Mouse (Mus musculus) heart, postnatal 25 days (tissue): ENCODE data around the gene Inava. TPM values are rescaled to one million over a fixed set of nuclear protein-coding genes. Genes with fewer than 3 reads are reported as not detected.

Experiments
- DNase-seq: peaks from one replicate; pipeline ENCODE4 v3.0.0; 2022; ENCODE audit warnings: low spot score
- intact Hi-C: fragments of 180-260 bp; cut with DNase I; formaldehyde crosslinking; loops from one replicate; pipeline ENCODE4 v1.15.1; 2025
- total RNA-seq, 2 experiments: library from RNA; stranded (reverse); gene quantifications; 2 replicates each; pipeline ENCODE4 v1.2.3; 2021

Gene Inava
- total RNA-seq, 2 experiments from 2014 or later, result not detected

DNA sequence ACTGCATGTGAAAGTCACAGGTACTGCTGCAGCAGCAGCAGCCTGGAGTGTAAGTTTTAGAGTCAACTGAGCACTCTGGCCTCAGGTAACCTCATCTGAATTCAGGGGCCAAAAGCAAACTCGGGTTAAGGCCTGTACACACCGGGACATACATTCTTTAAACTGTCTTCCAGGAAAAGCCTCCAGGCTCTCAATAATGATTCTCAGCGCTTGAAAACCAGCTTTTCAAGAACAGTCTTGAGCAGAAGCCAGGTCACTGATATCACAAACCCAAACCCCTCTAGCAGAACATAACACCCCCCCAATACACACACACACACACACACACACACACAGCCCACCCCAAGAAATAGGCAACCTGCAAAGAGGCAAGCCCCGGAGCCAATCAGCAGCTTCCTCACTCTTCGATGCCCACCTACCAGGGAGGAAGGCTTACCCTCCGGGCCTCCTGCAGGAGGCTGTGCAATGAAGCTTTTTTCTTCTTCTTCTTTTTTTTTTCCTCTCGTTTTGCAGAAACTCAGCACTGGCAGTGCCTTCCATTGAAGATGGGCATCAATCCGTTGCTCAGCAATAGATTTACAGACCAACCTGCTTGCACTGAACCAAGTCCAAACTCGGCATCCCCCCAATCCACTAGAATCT, 1.7 kb downstream of the Inava start:
- DNase-seq, result no peak
- intact Hi-C loops, result no loop called here

DNA sequence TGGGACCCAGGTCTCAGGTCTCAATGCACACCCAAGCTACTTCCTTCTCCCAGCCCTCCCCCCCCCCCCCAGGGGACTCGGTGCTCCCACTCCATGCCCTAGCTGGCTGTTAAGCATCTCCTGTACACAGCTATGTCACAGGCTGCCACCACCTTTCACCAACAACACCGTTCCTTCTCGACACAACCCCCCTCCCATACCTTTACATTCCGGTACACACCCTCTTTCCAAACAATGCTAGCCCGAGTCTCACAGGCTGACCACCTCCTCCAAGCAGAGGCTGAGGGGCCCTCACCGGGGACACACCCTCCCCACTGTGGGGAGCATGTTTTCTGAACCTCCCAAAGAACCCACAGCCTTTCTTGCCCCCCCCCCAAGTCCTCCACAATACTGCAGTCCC, 2.5 kb downstream of the Inava start:
- no peak for DNase-seq
- intact Hi-C loops, result no loop called here

DNA sequence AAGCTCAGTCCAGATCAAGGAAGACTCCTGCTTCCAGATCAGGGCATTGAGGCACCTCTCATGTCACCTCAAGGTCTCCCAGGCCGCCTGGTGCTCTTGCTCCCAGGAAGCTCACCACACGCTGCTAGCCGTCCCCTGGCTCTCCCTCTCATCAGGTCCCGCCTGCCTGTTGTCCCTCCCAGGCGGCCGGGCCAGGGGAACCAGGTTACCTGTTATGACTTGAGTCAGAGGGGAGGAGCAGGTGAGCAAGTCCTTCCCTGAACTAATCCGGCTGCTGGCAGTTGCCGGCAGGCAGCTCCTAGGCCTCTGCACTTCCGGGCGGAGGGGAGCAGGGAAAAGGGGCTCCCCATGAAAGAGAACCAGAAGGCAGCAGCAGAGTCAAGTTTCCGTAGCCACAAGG, 3.9 kb downstream of the Inava start:
- intact Hi-C loops, result no loop called here
- DNase-seq, result no peak

DNA sequence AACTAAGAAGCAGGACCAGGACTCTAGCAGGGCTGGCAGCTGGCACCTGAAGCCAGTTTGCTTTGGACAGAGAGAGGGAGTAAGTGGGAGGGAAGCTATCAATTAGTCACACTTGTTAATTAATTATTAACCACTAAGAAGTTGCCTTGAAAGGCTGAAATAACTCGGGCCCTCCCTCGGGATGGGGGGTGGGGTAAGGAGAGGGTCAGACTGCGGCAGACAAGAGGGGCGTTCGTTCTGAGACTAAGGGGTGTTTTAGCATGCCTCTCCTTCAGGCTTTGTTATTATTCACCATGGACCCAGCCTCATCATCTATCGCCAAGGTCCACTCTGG, 5.1 kb downstream of the Inava start:
- no peak for DNase-seq
- intact Hi-C loops, result no loop called here

DNA sequence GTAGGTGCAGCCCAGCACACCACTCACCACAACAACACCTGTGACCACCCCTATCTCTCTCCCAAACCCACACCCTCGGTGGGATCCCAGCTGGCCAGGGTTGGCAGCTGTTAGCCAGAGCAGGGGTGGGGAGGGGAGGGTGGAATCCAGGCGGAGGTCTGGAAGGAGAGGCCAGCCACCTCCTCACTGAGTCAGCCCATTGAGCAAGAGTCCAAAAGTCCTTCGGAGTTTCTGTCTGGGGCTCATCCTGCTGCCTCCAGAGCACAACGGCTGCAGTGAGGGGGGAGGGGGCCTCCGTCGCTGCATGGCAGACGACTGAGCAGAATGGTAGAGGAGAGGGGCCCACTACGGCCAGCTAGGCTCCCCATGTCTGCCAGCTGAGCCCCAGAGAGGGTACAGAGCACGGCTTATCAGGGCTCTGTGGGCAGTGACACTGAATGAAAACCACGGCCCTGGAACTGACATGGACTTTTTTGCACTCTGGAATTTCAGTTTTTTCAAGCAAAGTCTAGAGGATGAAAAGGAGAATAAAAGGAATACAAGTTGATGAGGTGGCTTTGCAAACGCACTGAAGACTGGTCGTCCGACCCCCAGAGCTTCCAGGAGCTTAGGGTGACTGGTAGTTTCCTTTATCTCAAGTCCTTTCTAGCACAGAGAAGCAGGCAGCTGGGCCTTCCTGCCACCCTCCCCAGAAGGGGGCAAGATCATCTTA, 5.6 kb downstream of the Inava start:
- intact Hi-C loops, result no loop called here
- no peak for DNase-seq

DNA sequence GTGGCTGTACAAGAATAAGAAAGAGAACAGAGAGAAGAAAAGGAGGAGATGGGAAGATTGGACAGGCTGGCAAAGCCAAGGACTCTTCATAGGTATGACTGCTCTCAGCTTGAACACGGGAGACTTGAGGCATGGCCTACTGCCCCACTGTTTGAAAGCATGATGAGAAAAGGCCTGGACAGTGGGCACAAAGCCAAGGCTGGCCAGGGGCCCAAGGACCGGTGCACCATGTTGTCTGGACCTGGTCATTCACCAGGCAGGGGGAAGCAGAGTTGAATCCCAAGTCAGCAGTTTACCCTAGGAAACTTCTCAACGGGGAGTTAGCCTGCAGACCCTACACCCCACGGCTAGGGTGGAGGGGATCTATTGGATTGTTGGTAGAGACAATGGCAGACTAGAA, 6.2 kb downstream of the Inava start:
- intact Hi-C loops, result no loop called here
- no peak for DNase-seq

DNA sequence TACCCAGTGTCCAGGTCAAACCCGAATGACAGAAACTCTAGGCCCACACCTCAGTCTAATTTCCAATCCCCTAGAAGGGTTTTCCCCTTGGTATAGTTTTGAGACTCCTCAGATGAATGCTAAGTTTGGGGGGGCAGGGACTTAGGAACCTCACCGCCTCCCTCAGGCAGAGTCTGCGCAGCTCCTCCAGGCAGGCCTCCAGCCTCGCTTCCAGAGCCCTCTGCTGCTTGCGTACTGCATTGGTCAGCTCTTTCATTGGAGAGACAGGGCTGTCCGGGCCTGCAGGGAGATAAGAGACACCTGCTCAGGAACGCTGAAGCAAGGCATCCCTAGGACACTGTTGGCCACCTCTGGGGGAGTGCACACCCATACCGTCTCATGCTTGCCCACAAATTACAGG, 7.4 kb downstream of the Inava start:
- no peak for DNase-seq
- intact Hi-C loops, result no loop called here

DNA sequence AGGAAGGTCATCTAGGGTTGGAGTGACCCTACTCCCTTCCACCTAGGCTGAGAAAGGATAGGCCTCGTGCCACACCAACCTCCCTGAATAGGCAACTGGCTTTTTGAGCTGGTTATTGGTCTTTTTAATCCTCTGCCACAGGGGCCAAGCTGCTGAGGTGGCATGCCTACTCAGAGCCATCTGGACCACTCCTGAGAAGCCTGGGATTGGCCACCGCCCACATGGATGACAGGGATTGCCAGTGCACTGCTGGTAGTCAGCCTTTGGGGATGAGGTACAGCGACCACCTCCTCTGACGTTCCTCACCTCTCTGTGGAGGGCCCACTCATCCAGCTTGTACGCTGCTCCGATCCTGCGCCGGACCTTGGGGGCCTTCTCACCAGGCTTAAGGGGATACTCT, 8.2 kb downstream of the Inava start:
- DNase-seq, result no peak
- intact Hi-C loops, result no loop called here

DNA sequence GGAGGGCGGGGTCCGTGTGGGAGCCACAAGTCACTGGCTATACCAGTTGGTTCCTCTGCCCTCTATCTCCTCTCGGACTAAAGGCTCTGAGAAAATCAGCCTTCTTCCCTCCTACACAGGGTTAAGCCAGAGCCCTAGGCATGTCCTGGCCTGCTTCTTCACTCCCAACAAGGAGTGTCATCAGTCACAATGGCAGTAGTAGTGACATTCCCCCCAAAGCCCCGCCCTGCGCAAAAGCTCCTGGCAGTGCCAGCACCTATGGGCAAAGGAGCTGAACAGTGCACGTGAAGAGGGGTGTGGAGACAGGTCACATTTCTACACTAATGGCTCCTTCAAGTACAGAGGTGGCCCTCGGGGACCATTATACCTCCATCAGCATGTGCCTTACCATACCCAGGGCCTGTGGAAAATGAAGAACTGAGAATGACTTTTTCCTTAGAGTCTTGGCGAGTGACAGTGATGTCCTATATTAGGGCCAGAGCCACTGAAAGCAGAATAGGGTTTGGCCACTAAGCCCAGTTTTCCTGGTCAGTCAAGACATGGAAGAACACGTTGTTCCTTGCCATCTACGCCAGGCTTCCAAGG, 10.2 kb downstream of the Inava start:
- no peak for DNase-seq

DNA sequence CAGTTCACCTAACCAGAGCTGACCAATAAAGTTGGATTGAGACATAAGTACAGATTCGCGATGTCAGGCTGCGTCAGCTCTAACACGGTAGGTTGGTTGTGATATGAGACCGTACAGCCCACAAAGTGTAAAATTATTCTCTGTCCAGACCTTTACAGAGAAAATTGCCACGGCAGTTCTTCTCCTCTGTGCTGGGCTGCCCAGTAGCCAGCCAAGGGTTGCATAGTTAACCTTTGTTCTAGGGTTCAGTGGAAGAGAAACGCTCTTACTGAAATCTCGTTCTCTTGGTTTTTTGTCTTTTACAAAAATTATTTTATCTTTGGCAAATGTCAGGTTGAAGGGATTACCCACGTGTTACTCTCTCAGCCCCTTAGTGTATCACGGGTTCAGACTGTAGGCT, 11.7 kb downstream of the Inava start:
- DNase-seq, result no peak
- intact Hi-C loops, result no loop called here

More for the DNA sequence above, 10.2 kb downstream of the Inava start:
- intact Hi-C loops, result no loop called here

DNA sequence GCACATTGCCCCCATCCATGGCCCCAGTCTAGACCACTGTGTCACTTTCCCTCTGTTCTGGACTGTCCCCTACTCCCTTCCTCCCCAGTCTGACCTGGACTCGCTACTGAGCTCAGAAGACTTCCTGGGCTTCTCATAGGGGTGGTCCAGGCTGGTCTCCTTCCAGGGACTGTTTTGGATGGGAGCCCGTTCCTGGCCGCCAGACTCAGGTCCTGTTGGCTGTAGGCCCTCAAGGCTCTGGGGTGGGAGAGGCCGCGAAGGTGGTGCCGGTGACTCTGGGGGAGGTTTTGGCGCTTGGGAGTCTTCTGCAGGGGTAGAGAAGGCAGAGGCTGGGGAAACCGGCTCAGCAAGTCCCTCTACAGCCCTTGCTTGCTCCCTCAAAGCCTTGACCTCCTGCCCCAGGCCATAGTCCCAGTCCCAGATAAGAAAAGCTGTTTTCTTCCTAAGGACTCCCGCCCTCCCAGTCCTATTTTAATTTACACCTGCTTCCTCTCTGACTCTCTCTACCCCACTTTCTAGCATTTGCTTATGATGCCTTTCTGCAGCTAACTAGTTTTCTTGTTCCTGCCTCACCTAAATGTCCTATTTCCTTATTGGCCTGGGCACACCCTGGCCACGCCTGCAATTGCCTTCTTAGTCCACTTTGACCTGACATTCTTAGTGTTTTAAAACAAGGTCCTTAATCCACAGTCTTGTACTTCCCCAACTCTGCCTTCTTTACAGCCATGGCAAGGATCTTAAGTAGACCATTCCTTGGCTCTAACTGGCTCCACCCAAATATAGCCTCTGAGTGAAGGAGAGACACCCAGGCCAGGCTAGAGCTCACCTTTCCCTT, 13.8 kb downstream of the Inava start:
- DNase-seq, result no peak
- intact Hi-C loops, result no loop called here

DNA sequence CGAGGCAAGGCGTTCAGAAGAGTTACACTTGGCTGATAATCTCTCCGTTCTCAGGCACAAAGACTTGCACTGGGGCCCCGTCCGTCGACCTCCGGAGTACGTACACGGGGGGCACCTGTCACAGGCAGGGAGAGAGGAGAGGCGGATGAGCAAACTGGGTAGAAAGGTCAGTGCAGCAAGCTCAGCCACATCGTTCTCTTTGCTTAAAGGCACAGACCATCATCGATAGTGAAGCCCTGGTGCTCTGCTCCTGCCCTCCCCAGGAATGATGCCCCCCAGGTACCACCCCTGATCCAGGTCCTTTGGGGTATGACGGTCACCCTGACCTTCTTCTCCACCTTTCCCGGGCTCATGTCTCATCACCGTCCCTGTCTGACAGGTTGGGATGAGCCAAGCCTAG, 19.8 kb downstream of the Inava start:
- DNase-seq, result no peak
- intact Hi-C loops, result loop anchor here (5.0 kb wide), 1 partner anchor 162 kb away; the partner anchor contains the start of genes Ascl5 and Cacna1s

DNA sequence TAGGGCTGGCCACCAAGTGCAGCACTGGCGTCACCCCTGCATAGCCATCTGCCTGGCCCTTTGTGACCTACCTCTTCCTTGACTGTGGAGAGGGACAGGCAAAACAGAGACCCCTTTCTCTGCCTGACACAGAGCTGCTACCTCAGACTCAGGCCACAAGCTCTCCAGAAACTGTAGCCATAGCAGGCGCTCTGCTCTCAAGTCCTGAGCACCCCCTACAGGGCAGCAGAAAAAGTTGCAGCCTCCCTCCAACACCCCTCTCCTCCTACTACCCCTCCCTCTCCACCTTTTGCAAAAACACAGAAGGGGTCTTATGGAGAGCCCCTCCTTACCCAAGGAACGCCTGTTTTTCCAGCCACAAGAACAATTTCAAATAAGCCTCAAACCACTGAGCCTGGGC, 21.3 kb downstream of the Inava start, which contains the start of gene Mroh3:
Gene Mroh3, minus strand, starts transcription at position 26 of the 400 bp plus-strand sequence.
- intact Hi-C loops, result loop anchor here (2.0 to 5.0 kb wide), 2 partner anchors 42 to 161 kb away; partner anchors contain the start of genes Ascl5 and Cacna1s
- DNase-seq, result no peak

DNA sequence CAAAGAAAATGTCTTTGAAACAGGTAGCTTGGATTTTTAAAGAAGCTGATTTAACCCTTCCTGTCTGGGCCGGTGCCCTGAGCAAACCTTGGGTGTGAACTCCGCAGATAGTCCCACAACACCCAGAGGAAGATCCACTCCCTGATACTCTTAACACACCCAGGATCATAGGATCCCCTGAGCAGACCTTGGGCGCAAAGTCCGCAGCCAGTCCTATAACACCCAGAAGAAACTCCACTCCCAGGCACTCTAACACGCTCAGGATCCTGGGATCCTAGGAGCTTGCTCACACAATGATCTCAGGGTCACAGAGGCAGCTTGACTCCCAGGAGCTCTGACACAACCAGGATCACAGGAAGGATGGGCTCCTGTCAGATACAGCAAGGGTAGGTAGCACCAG, 44.0 kb downstream of the Inava start:
- no peak for DNase-seq
- intact Hi-C loops, result no loop called here

DNA sequence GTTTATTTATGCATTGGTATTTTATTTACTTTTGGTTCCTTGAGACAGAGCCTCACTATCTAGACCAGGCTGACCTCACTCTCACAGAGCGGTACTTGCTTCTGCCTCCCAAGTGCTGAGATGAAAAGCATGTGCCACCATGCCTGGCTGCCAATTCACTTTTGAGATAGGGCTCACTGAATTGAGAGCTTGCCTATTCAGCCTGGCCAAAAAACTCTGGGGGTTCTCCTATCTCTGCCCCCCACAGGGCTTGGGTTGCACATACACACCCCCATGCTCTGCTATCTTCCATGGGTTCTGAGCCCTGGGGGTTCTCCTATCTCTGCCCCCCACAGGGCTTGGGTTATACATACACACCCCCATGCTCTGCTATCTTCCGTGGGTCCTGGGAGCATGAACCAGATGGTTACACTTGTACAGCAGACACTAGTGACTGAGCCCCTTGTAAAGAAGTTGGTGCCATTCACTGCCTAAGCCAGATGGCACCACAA, 54.5 kb downstream of the Inava start:
- no peak for DNase-seq
- intact Hi-C loops, result no loop called here

DNA sequence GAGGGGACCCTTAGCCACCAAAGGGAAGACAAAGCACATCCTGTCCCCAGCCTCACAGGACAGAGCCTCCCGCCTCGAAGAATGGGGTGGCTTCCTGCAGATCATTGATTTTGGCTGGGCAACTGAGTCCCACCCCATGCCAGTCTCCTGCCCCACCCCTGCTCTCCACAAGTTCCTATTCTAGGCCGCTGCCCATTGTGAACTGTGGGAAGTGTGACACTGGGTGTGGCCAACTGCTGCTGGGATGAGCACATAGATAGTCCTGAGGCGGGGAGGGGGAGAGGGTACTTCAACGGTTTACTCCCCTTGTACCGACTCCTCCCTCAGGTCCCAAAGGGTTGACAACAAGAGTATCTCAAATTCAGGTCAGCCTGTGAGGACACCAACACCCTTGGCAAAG, 55.3 kb downstream of the Inava start:
- no peak for DNase-seq

DNA sequence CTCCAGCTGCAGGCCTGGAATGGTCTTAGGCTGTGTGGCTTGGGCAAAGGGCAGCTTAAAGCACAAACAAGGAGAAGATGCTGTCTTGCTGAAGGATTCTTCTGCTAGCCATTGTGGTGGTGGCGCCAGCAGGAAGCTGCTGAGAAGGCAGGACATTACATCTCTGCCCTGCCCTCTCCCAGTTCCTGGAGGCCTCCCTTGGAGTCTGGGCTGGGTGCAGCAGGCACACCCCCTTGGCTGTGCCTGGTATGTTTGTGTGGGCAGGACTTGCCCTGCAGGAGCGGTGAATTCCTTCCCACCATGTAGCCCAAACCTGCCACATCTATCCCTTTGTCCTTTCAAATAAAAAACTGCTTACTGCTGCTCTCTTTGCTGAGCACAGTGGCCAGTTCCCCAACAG, 57.0 kb downstream of the Inava start:
- DNase-seq, result no peak
- intact Hi-C loops, result no loop called here

More for the DNA sequence above, 55.3 kb downstream of the Inava start:
- intact Hi-C loops, result no loop called here

DNA sequence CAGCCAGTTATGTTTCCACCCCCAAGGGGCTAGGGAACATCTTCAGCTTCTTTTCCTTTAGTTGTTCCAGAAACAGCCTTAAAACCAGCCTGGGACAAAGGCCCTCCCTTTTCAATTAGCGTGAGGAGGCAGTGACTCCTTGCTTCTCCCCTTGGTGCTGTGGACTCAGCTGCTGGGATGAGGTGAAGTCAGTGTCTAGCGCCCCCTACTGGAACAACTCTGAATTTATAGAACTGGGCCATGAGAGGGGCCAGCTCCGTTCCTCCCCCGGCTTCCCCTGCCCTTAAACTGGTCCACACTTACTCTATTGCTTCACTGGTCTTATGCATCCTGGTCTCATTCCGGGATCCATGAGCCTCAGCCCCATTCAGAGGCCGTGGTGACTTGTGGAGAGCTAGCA, 58.9 kb downstream of the Inava start:
- no peak for DNase-seq
- intact Hi-C loops, result no loop called here

DNA sequence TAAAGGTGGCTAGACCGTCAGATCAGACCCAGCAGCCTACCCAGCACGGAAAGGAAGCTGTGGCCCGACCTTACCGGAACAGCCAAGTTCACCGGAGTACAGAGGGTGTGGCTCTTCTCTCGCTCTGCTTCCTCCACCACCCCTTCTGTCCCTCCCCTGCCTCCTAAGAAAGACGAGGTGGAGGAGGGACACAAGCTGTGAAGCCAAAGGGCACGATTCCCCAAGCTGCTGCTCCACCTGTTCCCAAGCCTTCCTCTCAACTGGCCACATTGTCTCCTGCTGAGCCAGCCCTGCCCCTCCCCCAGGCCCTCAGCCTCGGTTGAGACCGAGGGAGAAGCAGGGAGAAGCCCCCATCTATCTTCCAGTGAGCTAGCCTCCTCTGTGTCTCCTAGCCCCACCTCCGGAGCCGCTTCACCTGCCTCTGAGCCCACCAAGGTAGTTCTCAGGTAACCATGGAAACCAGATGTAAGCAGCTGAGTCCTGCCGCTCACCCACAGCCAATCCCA, 59.9 kb downstream of the Inava start:
- DNase-seq, result no peak
- intact Hi-C loops, result loop anchor here (5.0 kb wide), 1 partner anchor 348 kb away; no protein-coding TSS in a partner anchor

DNA sequence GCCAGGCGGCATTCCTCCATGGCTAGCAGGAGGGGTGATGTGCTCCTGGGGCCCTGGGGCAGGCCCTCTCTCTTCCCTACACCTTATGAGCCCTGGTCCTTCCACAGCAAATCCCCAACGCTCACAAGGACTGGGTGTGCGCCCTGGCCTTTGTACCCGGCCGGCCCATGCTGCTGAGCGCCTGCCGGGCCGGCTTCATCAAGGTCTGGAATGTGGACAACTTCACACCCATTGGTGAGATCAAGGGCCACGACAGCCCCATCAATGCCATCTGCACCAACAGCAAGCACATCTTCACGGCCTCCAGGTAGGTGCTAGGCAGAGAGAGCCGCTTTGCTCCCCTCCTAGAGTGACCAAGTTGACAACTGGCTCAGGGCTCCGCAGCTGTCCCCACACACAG, 61.4 kb downstream of the Inava start:
- no peak for DNase-seq
- intact Hi-C loops, result loop anchor here (5.0 kb wide), 1 partner anchor 350 kb away; no protein-coding TSS in a partner anchor
